Mouse (Mus musculus) kidney, adult 2 months (tissue): ENCODE data around the gene Sec22c.

Experiments used
- CTCF ChIP-seq: fragments of 200-500 bp; conservative IDR thresholded peaks from 2 replicates; pipeline ENCODE4 v1.5.1; 2011; ENCODE audit warnings: low read depth, mild to moderate bottlenecking, control low read depth, low read length, moderate library complexity, mixed read lengths; ENCODE audit not compliant: insufficient read depth, insufficient read length
- POLR2A ChIP-seq: fragments of 200-500 bp; IDR thresholded peaks from one replicate; pipeline ENCODE4 v1.6.1; 2011; ENCODE audit warnings: low read depth, low read length, control low read depth

GRCm38 (mm10) chr9:121673716-121674115, 31.6 kb downstream of the Sec22c start:
- TF ChIP-seq POLR2A (no peak), CTCF (no peak)
